Mouse (Mus musculus): Measurements from ENCODE around the gene Slit3. TPM values are rescaled to one million over a fixed set of nuclear protein-coding genes. Genes with fewer than 3 reads are reported as not detected.

Slit3 gene
- total RNA-seq, 2 experiments from 2014 or later = not detected

GRCm38 (mm10) chr11:35367248-35367647, 246.2 kb downstream of the Slit3 start:
- ATAC-seq (replicated peaks; ENCODE audit: low FRiP score, low TSS enrichment, poor library complexity, severe bottlenecking) = 0 out of 2 replicates have a peak, but pooled peaks have one; percentile 44

DNA sequence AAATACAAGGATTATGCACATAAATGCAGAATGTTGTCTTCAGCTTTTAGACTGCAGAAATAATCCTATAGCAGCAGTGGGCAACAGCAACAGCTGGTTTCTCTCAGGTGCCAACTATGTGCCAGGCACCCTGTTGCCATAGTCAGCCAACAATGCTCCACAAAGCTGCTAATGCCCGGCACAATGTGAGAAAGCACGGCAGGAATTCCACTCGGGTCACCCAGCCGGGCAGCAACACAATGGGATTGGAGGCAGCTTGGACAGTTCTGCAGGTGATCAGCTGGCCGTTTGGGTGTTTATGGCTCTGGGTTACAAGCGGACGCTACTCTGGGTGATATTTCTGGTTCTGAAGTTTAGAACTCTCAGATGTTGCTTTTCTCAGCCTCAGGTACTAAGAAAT, 248.9 kb downstream of the Slit3 start:
- ATAC-seq (replicated peaks; ENCODE audit: low FRiP score, low TSS enrichment, poor library complexity, severe bottlenecking) = no peak

- ATAC-seq (replicated peaks; ENCODE audit: low FRiP score, low TSS enrichment, poor library complexity, severe bottlenecking) = no peak
These were observed 249.7 kb downstream of the Slit3 start for GRCm38 (mm10) chr11:35370705-35371104.

DNA sequence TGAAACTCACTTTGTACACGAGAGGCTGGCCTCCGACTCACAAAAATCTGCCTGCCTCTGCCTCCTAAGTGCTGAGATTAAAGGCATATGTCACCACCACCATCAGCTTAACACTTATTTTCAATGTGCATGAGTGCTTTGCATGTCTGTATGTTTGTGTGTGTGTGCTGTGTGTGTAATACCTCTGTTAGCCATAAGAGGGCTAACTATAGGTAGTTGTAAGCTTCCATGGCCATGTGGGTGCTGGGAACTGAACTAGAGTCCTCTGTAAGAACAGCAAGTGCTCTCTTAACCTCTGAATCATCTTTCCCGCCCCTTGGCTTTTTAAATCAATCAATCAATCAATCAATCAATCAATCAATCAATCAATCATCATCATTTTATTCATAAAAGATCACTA, 251.4 kb downstream of the Slit3 start:
- no peak for ATAC-seq (replicated peaks; ENCODE audit: low FRiP score, low TSS enrichment, poor library complexity, severe bottlenecking)

- ATAC-seq (replicated peaks; ENCODE audit: low FRiP score, low TSS enrichment, poor library complexity, severe bottlenecking) = no peak
These were observed 254.0 kb downstream of the Slit3 start for GRCm38 (mm10) chr11:35375072-35375471.

DNA sequence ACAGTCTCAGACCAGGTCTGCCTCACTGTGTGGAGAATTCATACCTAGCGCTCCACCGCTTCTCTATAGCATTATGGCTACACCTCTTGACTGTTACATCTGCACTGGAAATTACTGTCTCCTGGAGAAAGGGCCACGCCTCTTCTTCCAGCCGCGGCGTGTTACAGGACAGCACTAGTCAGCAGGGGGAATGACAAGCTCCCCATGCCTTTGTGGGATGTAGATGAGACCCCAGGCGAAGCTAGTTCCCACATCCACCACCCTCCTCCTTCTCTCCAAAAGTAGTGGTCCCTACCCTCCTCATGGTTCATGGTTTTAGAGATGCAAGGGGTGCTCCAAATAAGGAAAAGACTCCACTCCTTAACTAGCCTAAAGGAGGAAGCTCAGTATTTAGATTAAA, 257.8 kb downstream of the Slit3 start:
- ATAC-seq (replicated peaks; ENCODE audit: low FRiP score, low TSS enrichment, poor library complexity, severe bottlenecking) = no peak

- ATAC-seq (replicated peaks; ENCODE audit: low FRiP score, low TSS enrichment, poor library complexity, severe bottlenecking) = no peak
These were observed 258.4 kb downstream of the Slit3 start for GRCm38 (mm10) chr11:35379407-35379806.

DNA sequence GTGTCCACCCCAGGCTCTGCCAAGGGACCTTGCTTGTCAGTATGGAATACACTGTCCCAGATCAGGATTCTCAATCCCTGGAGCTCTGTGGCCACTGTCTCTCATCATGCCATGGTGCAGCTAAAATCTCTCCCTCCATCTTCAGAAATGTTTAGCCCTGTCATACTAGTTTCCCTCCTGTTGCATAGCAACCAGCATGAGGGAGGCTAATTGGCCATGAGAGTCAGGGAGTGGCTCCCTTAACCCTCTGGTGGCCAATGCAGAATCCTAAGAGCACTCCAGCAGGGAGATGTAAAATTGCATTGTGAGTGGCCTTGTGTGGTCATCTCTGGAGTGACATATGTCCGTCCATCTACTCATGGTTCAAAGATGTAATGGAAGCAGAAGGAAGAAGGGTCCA, 259.7 kb downstream of the Slit3 start:
- ATAC-seq (replicated peaks; ENCODE audit: low FRiP score, low TSS enrichment, poor library complexity, severe bottlenecking) = no peak

DNA sequence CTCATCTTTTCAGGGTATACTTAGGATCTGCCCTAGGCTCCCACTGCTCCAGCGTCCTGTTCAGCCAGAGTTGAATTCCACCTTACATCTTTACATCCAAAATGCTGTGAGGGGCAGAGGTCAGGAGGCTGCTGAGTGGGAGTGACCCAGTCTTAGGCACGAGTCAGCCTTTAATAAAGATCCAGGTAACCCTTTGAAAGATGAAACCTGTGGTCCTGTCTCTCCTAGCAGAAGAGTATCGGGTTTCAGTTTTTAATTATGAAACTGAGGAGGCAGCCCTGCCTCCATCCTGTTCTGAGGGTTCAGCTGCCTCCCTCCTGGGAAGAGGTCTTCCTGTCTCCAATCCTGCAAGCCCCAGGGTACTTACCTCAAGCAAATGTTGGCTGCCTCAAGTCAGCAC, 264.4 kb downstream of the Slit3 start:
- ATAC-seq (replicated peaks; ENCODE audit: low FRiP score, low TSS enrichment, poor library complexity, severe bottlenecking) = no peak

GRCm38 (mm10) chr11:35387826-35388225, 266.8 kb downstream of the Slit3 start:
- ATAC-seq (replicated peaks; ENCODE audit: low FRiP score, low TSS enrichment, poor library complexity, severe bottlenecking) = no peak

DNA sequence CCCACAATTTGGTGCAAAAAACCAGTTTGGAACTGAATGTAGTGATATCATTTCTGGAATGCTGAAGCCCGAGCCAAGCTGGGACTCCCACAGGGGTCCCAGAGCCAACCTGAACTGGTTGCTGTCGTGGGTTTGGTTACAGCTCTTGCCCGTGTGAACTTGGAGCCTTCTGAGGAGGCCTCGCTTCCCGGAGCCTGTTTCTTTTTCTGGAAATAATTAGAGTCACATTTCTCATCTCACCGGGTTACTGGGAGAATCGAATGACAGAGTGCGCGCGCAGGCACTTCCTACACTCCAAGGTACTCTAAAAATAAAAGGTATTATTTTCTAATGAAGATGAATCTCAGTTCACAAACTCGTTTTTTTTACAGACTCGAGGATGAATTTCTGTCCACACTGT, 267.4 kb downstream of the Slit3 start:
- no peak for ATAC-seq (replicated peaks; ENCODE audit: low FRiP score, low TSS enrichment, poor library complexity, severe bottlenecking)

GRCm38 (mm10) chr11:35389341-35389740, 268.3 kb downstream of the Slit3 start:
- ATAC-seq (replicated peaks; ENCODE audit: low FRiP score, low TSS enrichment, poor library complexity, severe bottlenecking) = no peak

DNA sequence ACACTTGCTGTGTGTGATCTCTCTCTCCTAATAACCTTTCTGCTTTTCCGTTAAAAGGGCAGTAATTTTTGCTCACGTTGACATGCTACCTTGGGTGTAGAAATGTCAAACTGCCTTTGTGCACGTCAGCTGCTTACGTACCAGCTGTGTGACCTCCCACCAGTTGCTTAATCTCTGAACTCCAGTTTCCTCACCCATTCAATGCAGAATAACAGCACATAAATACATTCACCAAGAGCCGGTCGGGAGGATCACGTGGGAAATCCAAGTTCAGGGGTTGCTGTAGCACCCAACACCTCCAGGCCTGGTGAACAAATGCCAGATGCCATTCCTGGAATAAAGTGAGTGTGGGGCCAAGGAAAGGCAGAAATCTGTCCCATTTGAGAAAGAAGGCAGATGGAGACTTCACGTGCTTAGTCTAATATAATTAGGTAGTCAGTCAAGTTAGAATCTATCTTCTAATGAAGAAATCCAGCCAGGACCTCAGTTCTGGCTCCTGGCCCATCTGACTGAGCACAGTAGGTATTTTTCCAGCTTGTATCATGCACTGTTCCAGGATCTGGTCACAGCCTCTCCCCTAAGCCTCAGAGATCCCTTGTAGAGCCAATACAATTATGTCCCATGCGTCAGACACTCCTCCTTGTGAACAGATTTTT, 268.9 kb downstream of the Slit3 start:
- no peak for ATAC-seq (replicated peaks; ENCODE audit: low FRiP score, low TSS enrichment, poor library complexity, severe bottlenecking)

- no peak for ATAC-seq (replicated peaks; ENCODE audit: low FRiP score, low TSS enrichment, poor library complexity, severe bottlenecking)
These were observed 272.8 kb downstream of the Slit3 start for GRCm38 (mm10) chr11:35393815-35394214.

GRCm38 (mm10) chr11:35395376-35395775, 274.4 kb downstream of the Slit3 start:
- ATAC-seq (replicated peaks; ENCODE audit: low FRiP score, low TSS enrichment, poor library complexity, severe bottlenecking) = no peak

GRCm38 (mm10) chr11:35398353-35398752, 277.3 kb downstream of the Slit3 start:
- no peak for ATAC-seq (replicated peaks; ENCODE audit: low FRiP score, low TSS enrichment, poor library complexity, severe bottlenecking)

DNA sequence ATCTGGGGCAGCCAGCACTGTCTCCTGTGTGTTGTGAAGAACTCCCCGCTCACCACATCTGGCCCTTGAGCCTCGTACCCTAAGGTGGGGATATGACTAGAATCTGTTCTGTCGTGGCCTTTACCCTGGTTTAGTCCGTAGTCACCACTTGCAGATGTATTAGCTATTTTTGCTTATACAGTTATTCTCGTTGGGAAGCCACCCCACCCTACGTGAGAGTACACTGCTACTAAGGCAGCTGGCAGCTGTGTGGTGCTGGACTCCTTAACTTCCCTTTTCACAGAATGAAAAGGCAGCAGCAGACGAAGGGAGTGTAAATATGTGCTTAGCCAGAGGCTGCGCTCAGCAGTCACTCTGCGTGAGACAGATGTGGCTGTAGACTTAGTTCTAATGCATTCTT, 282.5 kb downstream of the Slit3 start:
- ATAC-seq (replicated peaks; ENCODE audit: low FRiP score, low TSS enrichment, poor library complexity, severe bottlenecking) = no peak

- ATAC-seq (replicated peaks; ENCODE audit: low FRiP score, low TSS enrichment, poor library complexity, severe bottlenecking) = no peak
These were observed 285.0 kb downstream of the Slit3 start for GRCm38 (mm10) chr11:35406045-35406444.

DNA sequence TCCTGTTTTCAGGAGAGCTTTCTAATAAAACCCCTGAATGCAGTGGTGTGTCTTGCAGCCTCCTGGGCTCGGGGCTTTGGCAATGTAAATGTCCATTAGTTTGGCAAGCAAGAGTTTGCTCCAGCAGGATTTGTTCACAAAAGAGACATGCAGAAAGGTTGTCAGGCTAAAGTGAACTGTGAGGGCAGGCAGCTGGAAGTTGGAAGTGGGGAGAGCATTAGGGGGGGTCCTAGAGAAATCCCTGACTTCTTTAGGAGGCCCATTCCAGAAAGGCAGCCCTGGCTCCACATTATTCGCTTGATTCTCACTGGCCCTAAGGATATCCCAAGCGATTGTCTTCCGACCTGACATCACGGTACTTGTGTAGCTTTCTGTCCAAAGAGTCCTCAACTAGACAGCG, 285.5 kb downstream of the Slit3 start:
- ATAC-seq (replicated peaks; ENCODE audit: low FRiP score, low TSS enrichment, poor library complexity, severe bottlenecking) = no peak

GRCm38 (mm10) chr11:35407341-35408154, 286.5 kb downstream of the Slit3 start:
- no peak for ATAC-seq (replicated peaks; ENCODE audit: low FRiP score, low TSS enrichment, poor library complexity, severe bottlenecking)

DNA sequence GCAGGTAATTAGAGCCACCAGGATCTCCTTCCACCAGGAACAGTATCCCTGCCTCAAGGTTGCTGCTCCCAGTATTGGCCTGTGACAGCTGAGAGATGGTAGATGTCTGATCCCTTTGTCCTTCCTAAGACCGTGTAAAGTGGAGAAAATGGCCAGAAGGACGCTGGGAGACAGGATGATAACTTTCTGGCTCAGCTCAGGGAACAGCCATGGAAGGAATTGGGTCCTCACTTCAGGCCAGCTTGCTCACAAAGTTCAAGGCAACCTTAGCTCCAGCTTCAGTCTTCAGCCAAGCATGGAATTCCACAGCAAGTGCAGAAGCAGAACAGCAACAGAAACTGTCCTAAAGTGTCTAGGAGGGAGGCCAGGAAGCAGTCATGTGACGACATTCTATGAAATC, 289.4 kb downstream of the Slit3 start:
- no peak for ATAC-seq (replicated peaks; ENCODE audit: low FRiP score, low TSS enrichment, poor library complexity, severe bottlenecking)

Measured in megakaryocyte-erythroid progenitor cell, adult 5-6 weeks (primary cell).